Mouse (Mus musculus) liver, embryonic 14.5 days (tissue): ENCODE measurements around the gene Pcp4l1. TPM values are rescaled to one million over a fixed set of nuclear protein-coding genes. Genes with fewer than 3 reads are reported as not detected.
A peak's percentile ranks its signal among the peaks of the same experiment; 100 is the strongest.

Experiments
- ATAC-seq: fragments of 200-750 bp; cut with Nextera tagmentation; 2 replicates; pipeline ENCODE4 v1.8.0; 2017; ENCODE audit warnings: moderate number of reproducible peaks, mild to moderate bottlenecking, moderate library complexity; ENCODE audit not compliant: insufficient read depth
- DNase-seq, 3 experiments: peaks; one replicate each; pipeline ENCODE4 v3.0.0-alpha.2; 2012 to 2013; ENCODE audit warnings: low read depth in 3 of 3, low spot score in 3 of 3
- H3K27ac ChIP-seq: fragments of 300-500 bp; sonication (generic); 2 replicates; pipeline ENCODE4 v1.5.1; 2014; ENCODE audit warnings: moderate library complexity, mild to moderate bottlenecking, control low read depth, inconsistent platforms
- H3K27me3 ChIP-seq: fragments of 300-500 bp; sonication (generic); 2 replicates; pipeline ENCODE4 v1.6.1; 2014; ENCODE audit warnings: mild to moderate bottlenecking, low read length, moderate library complexity; ENCODE audit not compliant: control insufficient read depth, insufficient read depth
- H3K36me3 ChIP-seq: fragments of 300-500 bp; sonication (generic); replicated peaks from 2 replicates; pipeline ENCODE4 v1.6.1; 2014; ENCODE audit warnings: low read depth; ENCODE audit not compliant: control insufficient read depth, insufficient read depth
- H3K4me1 ChIP-seq, 2 experiments: fragments of 200-500 bp in 1 of 2; fragments of 300-500 bp in 1 of 2; sonication (generic) in 1 of 2; replicated peaks; 2 replicates each; pipeline ENCODE4 v1.6.1; 2012 to 2014; ENCODE audit warnings: antibody characterized with exemption in 1 of 2, inconsistent platforms in 1 of 2, low read length in 1 of 2; ENCODE audit not compliant: control insufficient read depth in 2 of 2, insufficient read depth in 2 of 2
- H3K4me2 ChIP-seq: fragments of 300-500 bp; sonication (generic); 2 replicates; pipeline ENCODE4 v1.6.1; 2014; ENCODE audit warnings: low read depth, mild to moderate bottlenecking, control low read depth, moderate library complexity
- H3K4me3 ChIP-seq, 2 experiments: fragments of 200-500 bp in 1 of 2; fragments of 300-500 bp in 1 of 2; sonication (generic) in 1 of 2; 2 replicates each; pipeline ENCODE4 v1.5.1; 2012 to 2014; ENCODE audit warnings: low read depth in 2 of 2, low read length in 2 of 2, mild to moderate bottlenecking in 2 of 2, control low read depth in 1 of 2, inconsistent platforms in 1 of 2, moderate library complexity in 1 of 2; ENCODE audit not compliant: insufficient read depth in 1 of 2
- H3K9ac ChIP-seq: fragments of 300-500 bp; sonication (generic); replicated peaks from 2 replicates; pipeline ENCODE4 v1.6.1; 2014; ENCODE audit warnings: mild to moderate bottlenecking, control low read depth, moderate library complexity
- H3K9me3 ChIP-seq: fragments of 300-500 bp; sonication (generic); 2 replicates; pipeline ENCODE4 v1.6.1; 2016; ENCODE audit warnings: low read length, mixed read lengths; ENCODE audit not compliant: control insufficient read depth
- CTCF ChIP-seq: IDR thresholded peaks from 2 replicates; pipeline ENCODE4 v1.5.1; 2016; ENCODE audit warnings: antibody characterized with exemption, low read depth, control low read depth
- EP300 ChIP-seq: IDR thresholded peaks from 2 replicates; pipeline ENCODE4 v1.6.1; 2016; ENCODE audit warnings: antibody characterized with exemption, low read depth
- WGBS: fragments of 180-500 bp; shearing (Covaris S2); extraction: QIAGEN DNeasy Blood & Tissue Kit; methylation state at CpG from one replicate; pipeline ENCODE4 v1.1.7; 2014; ENCODE audit not compliant: insufficient replicate concordance; 5-methylcytosine and 5-hydroxymethylcytosine counted together
- polyA plus RNA-seq, 2 experiments: library from polyadenylated mRNA; depleted of rRNA in 1 of 2; stranded (reverse) in 1 of 2; unstranded in 1 of 2; fragments of >200 nt; fragmentation: Nextera tagmentation in 1 of 2; extraction: Ambion mirVana in 1 of 2; gene quantifications; 2 replicates each; pipeline versions ENCODE4 v1.2.1 to v1.2.3; 2012 to 2014

The Pcp4l1 gene
- polyA plus RNA-seq, 2 experiments: 1.0 to 1.2 TPM

DNA sequence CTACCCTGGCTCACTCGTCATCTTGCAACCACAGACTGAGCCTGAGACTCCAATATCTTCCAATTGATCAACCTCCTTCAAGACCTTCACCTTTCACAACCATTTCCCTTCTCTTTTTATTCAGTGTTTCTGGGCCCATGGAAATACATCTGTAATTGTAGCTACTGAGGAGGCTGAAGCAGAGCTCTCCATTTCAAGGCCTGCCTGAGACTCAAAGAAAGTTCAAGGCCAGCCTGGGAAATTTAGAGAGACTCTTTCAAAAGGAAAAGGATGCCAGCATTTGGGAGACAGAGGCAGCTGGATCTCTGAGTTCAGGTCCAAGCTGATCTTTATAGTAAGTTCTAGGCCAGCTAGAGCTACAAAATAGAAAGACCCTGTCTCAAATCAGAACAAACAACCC, 31.8 kb upstream of the Pcp4l1 start:
- H3K4me2 ChIP-seq: no peak overlapping the region
- no peaks in the 10 kb centered on the region for H3K9me3 ChIP-seq
- no peak overlapping the region for H3K27ac ChIP-seq
- DNase-seq (no peak), ATAC-seq (no peak)
- TF ChIP-seq CTCF (no peak), EP300 (no peak)
- H3K9ac ChIP-seq: no peak overlapping the region
- WGBS: 46% methylated on average over 1 of the region's 1 CpGs
- peaks cover 9 to 19% of the 10 kb centered on the region in 2 experiments for H3K4me1 ChIP-seq
- no peaks in the 10 kb centered on the region for H3K27me3 ChIP-seq
- H3K4me3 ChIP-seq: no peak overlapping the region
- H3K36me3 ChIP-seq: no peaks in the 10 kb centered on the region

DNA sequence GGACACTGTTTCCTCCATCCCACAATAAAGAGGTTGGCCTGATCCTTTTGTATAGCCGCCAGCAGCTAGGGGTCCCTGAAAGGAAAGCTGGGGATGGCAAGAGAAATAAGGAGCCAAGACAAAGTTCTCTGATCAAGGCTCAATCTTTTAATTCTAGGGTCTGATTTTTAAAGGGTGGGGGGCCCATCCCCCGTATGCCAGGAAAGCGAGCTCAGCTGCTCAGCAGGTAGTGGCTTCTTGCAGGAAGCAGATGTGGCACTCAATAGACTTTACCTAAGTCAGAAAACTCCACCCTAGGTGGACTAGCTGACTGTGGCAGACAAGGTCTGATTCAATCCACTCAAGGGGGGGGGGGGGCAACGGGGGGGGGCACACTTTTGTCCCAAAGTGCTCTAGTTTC, 30.7 kb upstream of the Pcp4l1 start:
- no peak overlapping the region for H3K9ac ChIP-seq
- H3K4me2 ChIP-seq: peak overlapping the region; percentile 37
- TF ChIP-seq EP300 (no peak), CTCF (no peak)
- H3K36me3 ChIP-seq: no peaks in the 10 kb centered on the region
- ATAC-seq: no peak
- peaks cover 2 to 8% of the 10 kb centered on the region in 2 experiments; a peak in 2 of 4 replicates for H3K4me1 ChIP-seq
- H3K9me3 ChIP-seq: no peaks in the 10 kb centered on the region
- no peaks in the 10 kb centered on the region for H3K27me3 ChIP-seq
- WGBS: 45% methylated on average over 4 of the region's 4 CpGs
- no peak overlapping the region for H3K4me3 ChIP-seq
- H3K27ac ChIP-seq: no peak overlapping the region
- DNase-seq: no peak

DNA sequence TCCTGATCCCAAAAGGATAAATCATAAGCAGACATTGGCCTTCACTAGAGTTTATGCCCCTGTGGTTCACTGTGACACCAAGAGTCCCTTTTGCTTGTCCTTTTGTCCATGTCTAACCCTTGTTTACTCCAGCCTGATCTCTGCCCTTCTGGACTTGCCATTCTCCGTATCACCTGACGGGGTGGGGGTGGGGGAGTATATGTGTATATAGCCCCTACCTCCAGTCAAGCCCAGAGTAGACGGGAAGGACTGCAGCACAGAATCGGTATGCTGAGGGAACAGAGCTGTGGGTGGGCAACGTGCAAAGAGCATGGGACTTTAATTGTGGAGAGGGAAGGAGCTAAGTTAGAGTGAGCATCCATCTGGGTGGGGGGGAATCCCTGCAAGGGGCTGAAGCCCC, 28.8 kb upstream of the Pcp4l1 start, which contains the start of gene Apoa2:
Gene Apoa2, plus strand, starts transcription at position 198 of the 400 bp plus-strand sequence.
- peak within 1 kb of the TSS; percentile 13 to 66 for H3K4me3 ChIP-seq
- H3K9me3 ChIP-seq: no peaks in the 10 kb centered on the region
- no peak; the same call in 1 of the 2 replicates for TF ChIP-seq EP300
- TF ChIP-seq CTCF: no peak
- DNase-seq (peak in 1 of 3 experiments; percentile 35), ATAC-seq (no peak)
- H3K36me3 ChIP-seq: no peaks in the 10 kb centered on the region
- no peak within 1 kb of the TSS; the same call in 1 of the 2 replicates for H3K27ac ChIP-seq
- H3K9ac ChIP-seq: peak within 1 kb of the TSS; percentile 32
- no peaks in the 10 kb centered on the region for H3K27me3 ChIP-seq
- peak within 1 kb of the TSS; percentile 42 for H3K4me2 ChIP-seq
- WGBS: 60% methylated on average over 5 of the region's 5 CpGs
- H3K4me1 ChIP-seq: peaks cover 11 to 12% of the 10 kb centered on the region in 2 experiments

DNA sequence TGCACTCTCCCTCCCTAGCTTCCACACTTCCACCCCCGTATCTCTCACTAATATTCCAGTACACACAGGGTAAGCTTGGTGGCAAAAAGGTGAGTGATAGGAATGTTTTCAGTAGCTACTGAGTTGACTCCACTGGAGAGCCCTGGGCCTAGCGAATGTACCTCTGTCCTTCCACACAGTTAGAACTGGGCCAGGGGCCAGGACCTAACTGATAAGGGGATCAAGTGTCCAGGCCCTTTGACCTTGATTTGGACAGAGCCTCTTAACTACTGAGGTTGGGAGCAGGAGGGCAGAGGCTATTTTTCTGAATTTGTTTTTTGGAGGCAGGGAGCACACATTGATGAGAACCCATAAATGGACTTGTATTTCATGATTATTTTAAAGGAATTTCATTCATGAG, 27.7 kb upstream of the Pcp4l1 start:
- peaks cover 11 to 12% of the 10 kb centered on the region in 2 experiments for H3K4me1 ChIP-seq
- 74% methylated on average over 2 of the region's 2 CpGs for WGBS
- H3K27me3 ChIP-seq: no peaks in the 10 kb centered on the region
- H3K9me3 ChIP-seq: no peaks in the 10 kb centered on the region
- no peak overlapping the region for H3K4me2 ChIP-seq
- no peak overlapping the region for H3K27ac ChIP-seq
- H3K9ac ChIP-seq: no peak overlapping the region
- TF ChIP-seq CTCF (no peak), EP300 (no peak)
- no peak overlapping the region for H3K4me3 ChIP-seq
- 0 out of 2 replicates have a peak, but pooled peaks have one; percentile 2 for ATAC-seq
- H3K36me3 ChIP-seq: no peaks in the 10 kb centered on the region
- DNase-seq: peak in 1 of 3 experiments; percentile 28

DNA sequence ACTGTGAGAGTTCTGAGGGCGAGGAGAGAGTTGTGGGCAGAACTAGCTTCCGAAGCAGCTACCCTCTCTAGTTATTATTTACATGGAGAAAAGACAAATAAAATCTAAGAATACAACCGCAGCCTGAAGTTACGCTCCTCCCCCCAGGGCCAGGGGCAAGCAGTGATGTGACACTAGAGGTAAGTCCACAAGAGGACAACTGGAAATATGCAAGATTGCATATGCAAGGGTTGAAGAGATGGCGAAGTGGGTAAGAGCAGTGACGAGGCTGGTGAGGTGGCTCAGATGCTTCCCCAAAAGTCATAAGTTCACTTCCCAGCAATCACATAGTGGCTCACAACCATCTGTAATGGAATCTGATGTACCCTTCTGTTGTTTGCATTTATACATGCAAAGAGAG, 27.1 kb upstream of the Pcp4l1 start:
- Histone ChIP-seq H3K4me3 (peak overlapping the region; percentile 60 to 95; a peak in 3 of 4 replicates), H3K4me1 (peaks cover 11 to 12% of the 10 kb centered on the region in 2 experiments), H3K36me3 (no peaks in the 10 kb centered on the region), H3K27ac (peak overlapping the region; percentile 87), H3K4me2 (peak overlapping the region; percentile 87), H3K27me3 (no peaks in the 10 kb centered on the region), H3K9me3 (no peaks in the 10 kb centered on the region), H3K9ac (peak overlapping the region; percentile 85)
- 60% methylated on average over 6 of the region's 6 CpGs for WGBS
- DNase-seq (no peak), ATAC-seq (no peak)
- TF ChIP-seq EP300: no peak
- no peak for TF ChIP-seq CTCF
